Mouse (Mus musculus) c-Kit-positive CD71-negative TER-119-negative erythroid progenitor cells, embryonic 14.5 days (primary cell): Measurements from ENCODE around the gene Slco1a5.
"Not testable (repeated sequence)": the region's sequence is repeated elsewhere in the genome, so short reads cannot be mapped to it uniquely, and the experiment has no call there.

Experiments
- DNase-seq: peaks from one replicate; pipeline ENCODE4 v3.0.0-alpha.2; 2013; ENCODE audit warnings: low read depth

Gene Slco1a5

DNA sequence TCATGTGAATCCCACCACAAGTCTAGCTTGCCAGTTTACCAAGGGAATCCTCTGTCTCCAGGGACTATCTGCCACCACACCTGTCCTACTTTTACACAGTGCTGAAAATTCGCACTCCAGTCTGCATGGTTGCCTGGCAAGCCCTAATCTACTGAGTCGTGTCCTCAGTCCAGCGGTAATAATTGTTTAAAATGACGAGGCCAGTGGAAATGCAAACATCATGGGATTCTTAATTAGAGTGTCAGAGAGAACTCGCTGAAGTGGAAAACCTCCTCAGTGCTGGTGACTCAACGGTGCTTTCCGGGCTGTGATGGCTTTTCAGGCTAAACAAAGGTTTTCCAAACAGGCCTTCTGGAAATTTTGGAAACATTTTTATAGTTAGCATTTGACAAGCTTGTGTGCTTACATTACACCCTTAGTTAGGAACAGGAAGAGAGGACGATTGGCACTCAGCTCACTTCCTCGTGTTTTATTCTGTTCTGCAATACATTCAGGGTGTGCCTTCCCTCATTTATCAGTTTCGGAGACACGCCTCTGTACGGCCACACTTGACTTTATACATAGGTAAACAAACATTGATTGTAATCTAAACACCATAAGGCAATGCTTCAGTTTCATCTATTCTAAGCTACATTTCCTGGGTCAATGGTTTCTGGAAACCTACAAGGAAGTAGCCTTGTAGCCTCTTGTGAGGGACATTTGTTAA is 33.2 kb downstream of the Slco1a5 start:
- no peak for DNase-seq

DNA sequence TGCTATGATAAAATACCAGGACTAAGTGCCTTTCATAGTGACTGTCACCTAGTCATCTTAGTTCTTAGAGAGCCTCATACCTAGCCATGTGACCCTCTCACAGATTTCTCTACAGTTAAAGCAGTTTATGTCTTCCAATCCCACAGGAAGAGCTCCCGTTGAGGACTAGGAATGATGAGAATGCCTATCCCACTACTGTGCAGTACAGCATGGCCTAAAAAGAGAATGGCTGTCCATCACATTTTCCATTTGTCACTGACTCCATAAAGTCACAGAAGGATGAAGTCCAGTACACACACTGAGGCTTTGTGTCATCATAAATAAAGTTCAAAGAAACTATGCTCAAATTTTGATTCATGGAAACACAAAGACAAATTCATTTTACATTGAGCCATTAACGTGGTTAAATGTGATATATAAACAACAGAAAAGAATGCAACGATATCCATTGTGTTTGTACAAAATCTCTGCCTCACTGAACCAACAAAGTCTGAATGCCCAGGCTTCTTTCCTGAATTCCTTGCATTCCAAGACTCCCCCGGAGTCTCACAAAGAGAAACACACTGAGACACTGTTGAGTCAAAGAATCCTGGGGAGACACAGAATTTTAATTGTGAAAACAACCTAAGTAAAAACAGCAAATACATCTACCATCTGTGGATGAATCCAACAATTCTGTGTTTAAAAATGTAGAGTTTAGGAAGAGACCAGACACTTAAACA is 46.9 kb downstream of the Slco1a5 start:
- DNase-seq, result no peak

DNA sequence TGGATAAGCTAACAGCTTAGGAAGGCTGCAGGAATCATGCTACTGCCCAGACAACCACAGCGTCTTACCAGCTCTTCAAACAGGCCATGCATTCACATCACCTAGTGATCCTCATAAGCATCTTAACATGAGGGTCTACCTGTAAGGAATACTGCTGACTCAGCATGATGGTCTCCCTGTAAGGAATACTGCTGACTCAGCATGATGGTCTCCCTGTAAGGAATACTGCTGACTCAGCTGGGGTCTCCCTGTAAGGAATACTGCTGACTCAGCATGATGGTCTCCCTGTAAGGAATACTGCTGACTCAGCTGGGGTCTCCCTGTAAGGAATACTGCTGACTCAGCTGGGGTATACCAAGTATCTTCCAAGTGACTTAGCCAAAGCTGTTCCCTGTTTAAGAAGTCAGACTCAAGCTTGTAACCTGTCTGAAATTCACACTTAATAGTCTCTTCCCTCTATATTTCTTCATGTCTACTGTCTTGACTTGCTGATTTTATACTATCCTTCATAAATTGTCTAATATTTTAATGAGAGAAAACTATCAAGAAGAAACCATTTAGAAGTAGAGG is 72.0 kb downstream of the Slco1a5 start:
- not testable (repeated sequence) for DNase-seq

DNA sequence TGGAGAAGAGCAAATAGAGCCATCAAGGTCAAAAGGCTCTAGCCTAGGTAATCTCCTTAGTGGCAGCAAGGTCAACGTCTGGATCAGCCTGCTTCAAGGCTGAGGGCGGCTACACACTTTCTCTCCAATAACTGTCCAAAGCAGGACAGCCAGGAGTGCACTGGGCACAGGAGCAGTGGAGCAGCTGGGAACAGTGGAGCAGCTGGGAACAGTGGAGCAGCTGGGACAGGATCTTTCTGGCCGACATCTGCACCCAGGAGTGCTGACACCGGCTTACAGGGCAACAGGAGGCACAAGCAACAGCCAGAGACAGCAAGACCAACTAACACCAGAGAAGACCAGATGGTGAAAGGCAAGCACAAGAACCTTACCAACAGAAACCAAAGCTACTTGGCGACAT is 77.7 kb downstream of the Slco1a5 start:
- DNase-seq, result no peak

DNA sequence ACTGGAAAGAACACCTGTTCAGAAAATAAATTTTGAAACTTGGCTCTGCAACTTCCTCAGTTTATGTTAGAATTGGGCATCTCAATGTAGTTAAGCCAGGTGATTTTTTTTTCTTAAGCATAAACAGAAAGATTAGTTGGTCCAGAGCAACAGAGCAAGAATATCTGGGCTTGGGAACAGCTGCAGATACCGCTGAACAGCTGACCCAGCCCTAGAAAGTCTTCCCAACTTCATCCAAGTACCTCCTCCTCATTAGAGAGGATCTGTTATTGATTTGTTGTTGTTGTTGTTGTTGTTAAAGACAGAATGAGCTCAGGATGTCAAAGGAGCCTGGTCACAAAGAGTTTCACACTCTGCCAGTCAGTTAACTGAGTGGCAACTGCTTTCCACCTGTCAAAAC is 83.3 kb downstream of the Slco1a5 start:
- DNase-seq, result no peak

DNA sequence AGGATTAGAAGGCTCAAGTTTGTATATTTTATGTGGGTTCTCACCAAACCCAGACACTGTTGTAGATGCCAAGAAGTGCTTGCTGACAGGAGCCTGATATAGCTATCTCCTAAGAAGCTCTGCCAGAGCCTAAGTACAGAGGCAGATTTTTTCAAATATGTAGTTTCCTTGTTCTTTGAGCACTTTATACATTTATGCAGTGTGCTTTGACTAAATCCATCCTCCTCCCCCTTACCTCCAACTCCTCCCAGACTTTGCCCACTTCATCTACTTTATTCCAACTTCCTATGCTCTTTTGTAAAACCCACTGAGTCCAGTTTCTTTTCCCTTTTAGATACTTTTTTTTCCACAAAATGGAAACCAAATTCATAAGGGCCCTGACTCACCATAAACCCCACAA is 102.6 kb downstream of the Slco1a5 start:
- DNase-seq, result no peak

DNA sequence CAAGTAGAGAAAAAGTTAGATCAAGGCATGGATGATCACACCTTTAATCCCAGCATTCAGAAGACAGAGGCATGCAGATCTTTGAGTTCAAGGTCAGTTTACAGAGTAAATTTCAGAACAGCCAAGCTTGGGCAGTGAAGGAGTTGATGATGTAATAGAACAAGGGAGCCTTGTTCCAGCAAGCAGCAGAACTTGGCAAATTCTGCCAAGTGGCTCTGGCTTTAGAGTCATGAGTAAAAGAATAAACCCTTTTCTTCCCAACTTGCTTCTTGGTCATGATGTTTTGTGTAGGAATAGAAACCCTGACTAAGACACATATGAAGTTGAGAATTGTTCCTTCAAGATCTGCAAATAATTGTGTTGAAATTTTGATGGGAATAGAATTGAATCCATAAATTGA is 111.0 kb downstream of the Slco1a5 start:
- DNase-seq, result no peak

DNA sequence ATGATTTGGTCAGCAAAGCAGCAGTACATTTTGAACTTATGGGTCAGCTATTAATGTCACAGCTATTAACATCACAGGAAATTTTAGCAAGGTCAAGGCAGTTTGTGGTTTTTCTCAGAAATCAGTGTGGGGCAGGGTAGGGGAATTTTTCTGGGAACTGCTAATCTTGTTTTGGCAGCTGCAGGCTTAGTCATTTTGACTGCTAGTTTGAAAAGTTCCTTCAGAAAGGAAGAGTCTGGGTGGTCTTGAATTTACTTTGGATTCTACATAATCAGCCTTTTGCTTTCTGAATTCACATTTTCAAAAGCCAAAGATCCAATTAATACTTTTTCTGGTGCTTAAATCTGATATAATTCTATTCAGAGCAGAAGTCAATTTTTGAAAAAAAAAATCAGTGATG is 113.0 kb downstream of the Slco1a5 start:
- DNase-seq, result no peak

DNA sequence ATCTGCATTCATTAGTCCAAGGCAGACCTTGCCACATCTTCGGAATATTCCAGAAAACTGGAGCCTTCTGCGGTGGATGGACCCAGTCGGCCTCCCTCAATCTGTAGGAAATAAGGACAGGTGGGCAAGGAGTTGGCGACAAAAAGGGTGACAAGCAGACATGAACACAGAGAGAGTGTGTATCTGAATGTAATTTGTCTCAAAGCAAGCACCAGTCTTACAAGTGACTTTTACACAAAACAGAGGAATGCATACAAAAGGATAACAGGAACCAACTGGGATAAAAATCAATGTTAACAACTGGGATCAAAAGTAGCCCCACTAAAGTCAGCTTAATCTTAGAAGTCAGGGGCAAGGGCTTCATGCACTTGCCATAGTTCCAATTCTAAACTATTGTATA is 114.4 kb downstream of the Slco1a5 start, which contains the start of gene Slco1a6:
Slco1a6 (minus strand) TSS at position 101 of the 400 bp plus-strand sequence.
- DNase-seq, result no peak

DNA sequence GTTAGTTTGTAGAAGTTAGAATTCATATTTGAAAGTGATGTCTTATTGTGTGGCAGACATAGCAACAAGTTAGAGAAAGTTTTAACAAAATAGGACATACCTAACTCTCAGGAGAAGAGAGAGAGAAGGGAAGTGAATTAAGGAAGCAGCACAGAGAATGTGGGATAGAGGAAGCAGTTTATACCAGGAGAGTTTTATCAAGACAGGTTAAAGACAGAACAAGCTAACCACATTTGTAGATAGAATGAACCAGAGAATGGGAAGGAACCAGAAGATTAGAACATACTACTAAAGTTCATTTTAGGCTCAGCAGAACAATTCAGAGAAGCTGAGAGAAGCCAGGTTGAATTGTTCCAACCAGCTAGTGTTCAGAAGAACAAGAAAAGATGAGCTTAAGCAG is 122.3 kb downstream of the Slco1a5 start:
- no peak for DNase-seq

DNA sequence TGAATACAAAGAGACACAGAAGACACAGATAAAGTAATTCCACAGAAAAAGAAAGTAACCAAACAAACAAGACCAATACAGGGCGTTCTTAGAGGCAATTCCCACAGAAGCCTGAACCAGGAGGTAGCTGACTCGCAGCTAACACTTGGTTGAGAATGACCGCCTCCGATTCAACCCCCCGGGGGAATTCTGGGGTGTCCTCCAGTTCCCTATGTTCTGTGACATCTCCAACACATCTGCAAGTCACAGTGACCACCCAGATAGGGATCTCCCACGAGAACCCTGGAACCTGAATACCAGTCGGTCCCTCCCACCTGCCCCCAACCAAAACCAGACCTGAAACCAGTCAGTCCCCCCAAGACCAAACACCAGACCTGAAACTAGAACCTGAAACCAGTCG is 128.5 kb downstream of the Slco1a5 start:
- DNase-seq, result no peak

DNA sequence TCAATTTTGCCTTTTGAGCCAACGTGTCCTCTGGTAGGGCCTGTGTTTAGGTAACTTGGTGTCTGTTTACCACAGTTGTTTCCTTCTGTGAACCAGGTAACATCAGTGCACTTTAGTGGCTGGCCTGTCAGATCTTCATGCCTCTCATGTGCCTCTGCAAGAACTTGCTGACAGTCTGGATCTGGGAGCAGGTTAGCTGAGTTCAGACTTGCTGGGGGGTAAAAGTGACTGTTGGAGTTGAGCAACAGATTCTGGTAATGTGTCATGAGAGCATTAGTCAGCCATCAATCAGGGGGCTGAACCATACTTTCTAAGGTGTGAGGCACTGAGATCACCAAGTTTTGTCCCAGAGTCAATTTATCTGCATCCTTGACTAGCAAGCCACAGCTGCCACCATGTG is 130.8 kb downstream of the Slco1a5 start:
- no peak for DNase-seq

DNA sequence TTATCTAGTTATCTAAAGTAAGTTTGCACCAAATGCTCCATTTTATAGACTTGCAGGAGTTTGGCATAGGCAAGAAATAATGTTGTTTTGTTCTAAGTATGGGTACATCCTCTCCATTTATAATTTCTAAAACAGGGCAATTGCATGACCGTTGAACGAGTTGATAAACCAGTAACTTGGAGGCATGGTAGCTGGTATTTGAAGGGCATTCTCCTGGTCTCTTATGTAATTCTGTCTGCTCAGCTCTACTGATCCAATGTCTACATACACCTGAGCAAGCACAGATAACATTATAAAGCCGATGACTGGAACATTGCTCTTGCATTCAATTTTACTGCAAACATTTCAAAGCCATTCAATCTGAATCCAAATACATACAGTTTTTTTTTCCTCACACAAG is 135.4 kb downstream of the Slco1a5 start:
- DNase-seq, result no peak

DNA sequence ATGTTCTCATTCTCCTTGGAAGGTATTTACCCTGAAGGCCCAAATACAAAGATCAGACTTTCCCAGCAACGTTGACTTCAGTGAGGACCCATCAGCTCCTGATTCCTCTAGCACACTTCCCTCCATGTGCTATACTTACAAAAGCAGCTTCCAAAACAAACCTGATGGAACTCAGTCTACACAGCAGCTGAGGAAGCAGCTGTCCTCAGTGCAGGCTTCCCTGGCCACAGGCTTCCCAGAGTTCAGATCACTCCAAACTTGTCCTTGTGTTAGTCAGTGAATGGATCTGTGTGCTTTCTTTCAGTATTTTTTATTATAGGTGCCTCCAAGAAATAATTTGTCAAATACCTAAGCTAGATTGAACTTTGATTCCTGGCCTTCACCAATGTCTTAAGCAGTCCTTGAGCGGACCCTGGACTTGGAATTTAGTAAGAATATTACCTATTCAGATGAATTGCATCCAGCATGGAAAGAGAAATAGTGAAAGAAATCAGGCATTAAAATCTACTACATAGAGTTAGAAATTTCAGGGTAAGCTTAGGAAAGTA is 136.8 kb downstream of the Slco1a5 start:
- no peak for DNase-seq
